Mouse (Mus musculus) mammary gland, adult 2 months (tissue): ENCODE results near the gene Foxf1. TPM values are rescaled to one million over a fixed set of nuclear protein-coding genes. Genes with fewer than 3 reads are reported as not detected.

Source experiments
- polyA plus RNA-seq: library from polyadenylated mRNA; depleted of rRNA; stranded (reverse); fragments of >200 nt; gene quantifications from 2 replicates; pipeline ENCODE4 v1.2.3, GENCODE M21; 2012; ENCODE audit warnings: low replicate concordance; rRNA removed

The Foxf1 gene
- polyA plus RNA-seq: 2.0 and 7.8 TPM in 2 replicates

GRCm38 (mm10) chr8:121084210-121084951 lies at the start of gene Foxf1:
Foxf1 (plus strand) TSS chr8:121084386.

GRCm38 (mm10) chr8:121107668-121108656 lies 23.8 kb downstream of the Foxf1 start, which contains the start of gene Mthfsd:
Mthfsd (minus strand) TSS chr8:121108392.

GRCm38 (mm10) chr8:121115948-121116347 lies 31.8 kb downstream of the Foxf1 start, which contains the start of gene Foxc2:
Foxc2 (plus strand) TSS chr8:121116171.

GRCm38 (mm10) chr8:121127756-121128375 lies 43.7 kb downstream of the Foxf1 start, which contains the start of gene Foxl1:
Foxl1 (plus strand) TSS chr8:121127940.

Other genes starting within 250 kb of the Foxf1 start
- gene Mthfsd, start 24.0 kb downstream of the Foxf1 start, polyA plus RNA-seq: 59.1 and 61.6 TPM in 2 replicates
- gene Foxc2, start 31.8 kb downstream of the Foxf1 start, polyA plus RNA-seq: 0.65 and 1.9 TPM in 2 replicates
- gene Foxl1, start 43.6 kb downstream of the Foxf1 start, polyA plus RNA-seq: 0.07 and 0.08 TPM in 2 replicates